Mouse (Mus musculus) stomach, postnatal 0 days (tissue): Measurements from ENCODE around the gene Ell. TPM values are rescaled to one million over a fixed set of nuclear protein-coding genes. Genes with fewer than 3 reads are reported as not detected.

Source experiments
- ATAC-seq: fragments of 200-750 bp; cut with Nextera tagmentation; 2 replicates; pipeline ENCODE4 v1.8.0; 2017; ENCODE audit not compliant: low FRiP score, low TSS enrichment
- DNase-seq: peaks from one replicate; pipeline ENCODE4 v3.0.0-alpha.2; 2016; ENCODE audit warnings: low spot score
- H3K27ac ChIP-seq: fragments of 300-500 bp; sonication (generic); replicated peaks from 2 replicates; pipeline ENCODE4 v1.5.1; 2014; ENCODE audit warnings: mild to moderate bottlenecking, control low read depth
- H3K27me3 ChIP-seq: fragments of 300-500 bp; sonication (generic); 2 replicates; pipeline ENCODE4 v1.6.1; 2014; ENCODE audit warnings: low read length; ENCODE audit not compliant: control insufficient read depth, insufficient read depth
- H3K36me3 ChIP-seq: fragments of 300-500 bp; sonication (generic); 2 replicates; pipeline ENCODE4 v1.6.1; 2014; ENCODE audit warnings: low read length, mixed read lengths; ENCODE audit not compliant: control insufficient read depth, insufficient read depth
- H3K4me1 ChIP-seq: fragments of 300-500 bp; sonication (generic); replicated peaks from 2 replicates; pipeline ENCODE4 v1.6.1; 2014; ENCODE audit warnings: antibody characterized with exemption; ENCODE audit not compliant: control insufficient read depth, insufficient read depth
- H3K4me2 ChIP-seq: fragments of 300-500 bp; sonication (generic); replicated peaks from 2 replicates; pipeline ENCODE4 v1.6.1; 2014; ENCODE audit warnings: low read depth, mild to moderate bottlenecking, control low read depth, moderate library complexity
- H3K4me3 ChIP-seq: fragments of 300-500 bp; sonication (generic); 2 replicates; pipeline ENCODE4 v1.5.1; 2014; ENCODE audit warnings: low read depth, low read length, control low read depth
- H3K9ac ChIP-seq: fragments of 300-500 bp; sonication (generic); 2 replicates; pipeline ENCODE4 v1.6.1; 2014; ENCODE audit warnings: mild to moderate bottlenecking, low read length, control low read depth, mixed read lengths
- H3K9me3 ChIP-seq: fragments of 300-500 bp; sonication (generic); 2 replicates; pipeline ENCODE4 v1.6.1; 2016; ENCODE audit warnings: low read length; ENCODE audit not compliant: control insufficient read depth
- CTCF ChIP-seq: IDR thresholded peaks from 2 replicates; pipeline ENCODE4 v1.5.1; 2016; ENCODE audit warnings: antibody characterized with exemption, low read depth, mild to moderate bottlenecking, moderate library complexity
- EP300 ChIP-seq: optimal IDR thresholded peaks from 2 replicates; pipeline ENCODE3; 2016; ENCODE audit warnings: antibody characterized with exemption
- WGBS: fragments of 180-500 bp; shearing (Covaris S2); extraction: QIAGEN DNeasy Blood & Tissue Kit; methylation state at CpG from one replicate; pipeline ENCODE4 v1.1.7; 2014; 5-methylcytosine and 5-hydroxymethylcytosine counted together
- polyA plus RNA-seq: library from polyadenylated mRNA; unstranded; fragments of >200 nt; fragmentation: Nextera tagmentation; extraction: Ambion mirVana; gene quantifications from 2 replicates; pipeline ENCODE4 v1.2.1, GENCODE M21; 2015

The Ell gene
- polyA plus RNA-seq, 1 experiment from 2014 or later = 11.1 TPM

- 52% methylated on average over 7 of the region's 7 CpGs for WGBS
- no peak overlapping the region for H3K9ac ChIP-seq
These were observed 89.8 kb downstream of the Ell start for GRCm38 (mm10) chr8:70628986-70629490.

GRCm38 (mm10) chr8:70629574-70630531, 90.6 kb downstream of the Ell start:
- under 1% methylated on average over 60 of the region's 60 CpGs for WGBS
- no peaks in the 10 kb centered on the region for H3K27me3 ChIP-seq
- H3K4me1 ChIP-seq = peaks cover 10% of the 10 kb centered on the region; the same call in 1 of the 2 replicates
- no peaks in the 10 kb centered on the region for H3K36me3 ChIP-seq
- ATAC-seq (peak; percentile 84), DNase-seq (peak; percentile 87)
- no peaks in the 10 kb centered on the region for H3K9me3 ChIP-seq
- H3K4me3 ChIP-seq = peak overlapping the region; percentile 39
- peak overlapping the region; percentile 74 for H3K27ac ChIP-seq
- H3K9ac ChIP-seq = peak overlapping the region; percentile 54
- H3K4me2 ChIP-seq = peak overlapping the region; percentile 58
- TF ChIP-seq CTCF (peak; percentile 100), EP300 (no peak)

More at GRCm38 (mm10) chr8:70628986-70629490, 89.8 kb downstream of the Ell start:
- DNase-seq (no peak), ATAC-seq (no peak)
- no peak overlapping the region for H3K27ac ChIP-seq
- H3K9me3 ChIP-seq = no peaks in the 10 kb centered on the region
- peak overlapping the region; percentile 58 for H3K4me2 ChIP-seq
- H3K4me1 ChIP-seq = peaks cover 8% of the 10 kb centered on the region; the same call in 1 of the 2 replicates
- H3K36me3 ChIP-seq = no peaks in the 10 kb centered on the region
- H3K4me3 ChIP-seq = no peak overlapping the region; the same call in 1 of the 2 replicates
- TF ChIP-seq EP300 = no peak
- TF ChIP-seq CTCF = no peak
- no peaks in the 10 kb centered on the region for H3K27me3 ChIP-seq

- WGBS = 19% methylated on average over 22 of the region's 22 CpGs
- H3K27ac ChIP-seq = peak overlapping the region; percentile 74; the same call in 1 of the 2 replicates
- no peak overlapping the region for H3K4me3 ChIP-seq
- no peaks in the 10 kb centered on the region for H3K9me3 ChIP-seq
- peak; percentile 49 for DNase-seq
- H3K36me3 ChIP-seq = no peaks in the 10 kb centered on the region
- TF ChIP-seq CTCF (no peak), EP300 (no peak)
- H3K27me3 ChIP-seq = no peaks in the 10 kb centered on the region
- peak; percentile 45; the same call in 1 of the 2 replicates for ATAC-seq
- H3K9ac ChIP-seq = peak overlapping the region; percentile 35; the same call in 1 of the 2 replicates
- peaks cover 10% of the 10 kb centered on the region; the same call in 1 of the 2 replicates for H3K4me1 ChIP-seq
- peak overlapping the region; percentile 58; the same call in 1 of the 2 replicates for H3K4me2 ChIP-seq
These were observed 91.5 kb downstream of the Ell start for GRCm38 (mm10) chr8:70630532-70631381.

- Histone ChIP-seq H3K9ac (peak overlapping the region; percentile 35; the same call in 1 of the 2 replicates), H3K36me3 (no peaks in the 10 kb centered on the region)
- WGBS = 19% methylated on average over 23 of the region's 24 CpGs
These were observed 92.2 kb downstream of the Ell start for GRCm38 (mm10) chr8:70631436-70631835.

GRCm38 (mm10) chr8:70632346-70632892, 93.2 kb downstream of the Ell start, which contains the start of gene Gdf15:
TSS of gene Gdf15 (minus strand) at chr8:70632456.
- H3K27ac ChIP-seq = no peak within 1 kb of the TSS
- DNase-seq = no peak

More at GRCm38 (mm10) chr8:70631436-70631835, 92.2 kb downstream of the Ell start:
- no peak for TF ChIP-seq EP300
- no peak for TF ChIP-seq CTCF
- Histone ChIP-seq H3K4me1 (peaks cover 10% of the 10 kb centered on the region; the same call in 1 of the 2 replicates), H3K27me3 (no peaks in the 10 kb centered on the region), H3K9me3 (no peaks in the 10 kb centered on the region), H3K27ac (no peak overlapping the region), H3K4me2 (peak overlapping the region; percentile 17; the same call in 1 of the 2 replicates), H3K4me3 (no peak overlapping the region)
- DNase-seq (peak; percentile 63), ATAC-seq (no peak)

More at GRCm38 (mm10) chr8:70632346-70632892, 93.2 kb downstream of the Ell start, which contains the start of gene Gdf15:
- H3K4me2 ChIP-seq = peak within 1 kb of the TSS; percentile 17; the same call in 1 of the 2 replicates
- no peaks in the 10 kb centered on the region for H3K36me3 ChIP-seq
- no peaks in the 10 kb centered on the region for H3K9me3 ChIP-seq
- WGBS = 69% methylated on average over 6 of the region's 6 CpGs
- H3K4me1 ChIP-seq = peaks cover 10% of the 10 kb centered on the region; the same call in 1 of the 2 replicates
- no peak for TF ChIP-seq EP300
- no peak within 1 kb of the TSS for H3K4me3 ChIP-seq
- H3K9ac ChIP-seq = peak within 1 kb of the TSS; percentile 35
- ATAC-seq = no peak
- H3K27me3 ChIP-seq = no peaks in the 10 kb centered on the region
